Mouse (Mus musculus) midbrain, embryonic 11.5 days (tissue): ENCODE results near the gene Mybph. TPM values are rescaled to one million over a fixed set of nuclear protein-coding genes. Genes with fewer than 3 reads are reported as not detected.

Experiments
- ATAC-seq: fragments of 200-750 bp; cut with Nextera tagmentation; 2 replicates; pipeline ENCODE4 v1.8.0; 2017; ENCODE audit warnings: moderate TSS enrichment, moderate library complexity; ENCODE audit not compliant: low FRiP score
- DNase-seq: peaks from one replicate; pipeline ENCODE4 v3.0.0; 2015; ENCODE audit warnings: low spot score; ENCODE audit errors: missing footprints
- H3K27ac ChIP-seq: fragments of 300-500 bp; sonication (generic); 2 replicates; pipeline ENCODE4 v1.5.1; 2014; ENCODE audit warnings: low read depth, low read length
- H3K27me3 ChIP-seq: fragments of 300-500 bp; sonication (generic); 2 replicates; pipeline ENCODE4 v1.6.1; 2014; ENCODE audit warnings: mild to moderate bottlenecking, low read length, moderate library complexity, mixed read lengths; ENCODE audit not compliant: control insufficient read depth, insufficient read depth
- H3K36me3 ChIP-seq: fragments of 300-500 bp; sonication (generic); 2 replicates; pipeline ENCODE4 v1.6.1; 2014; ENCODE audit warnings: mild to moderate bottlenecking, low read length, moderate library complexity, mixed read lengths; ENCODE audit not compliant: control insufficient read depth, insufficient read depth
- H3K4me1 ChIP-seq: fragments of 300-500 bp; sonication (generic); 2 replicates; pipeline ENCODE4 v1.6.1; 2014; ENCODE audit warnings: low read length; ENCODE audit not compliant: control insufficient read depth, insufficient read depth
- H3K4me2 ChIP-seq: fragments of 300-500 bp; sonication (generic); 2 replicates; pipeline ENCODE4 v1.6.1; 2014; ENCODE audit warnings: mild to moderate bottlenecking, moderate library complexity
- H3K4me3 ChIP-seq: fragments of 300-500 bp; sonication (generic); 2 replicates; pipeline ENCODE4 v1.5.1; 2014; ENCODE audit warnings: low read depth, low read length
- H3K9ac ChIP-seq: fragments of 300-500 bp; sonication (generic); 2 replicates; pipeline ENCODE4 v1.6.1; 2014; ENCODE audit warnings: low read length
- H3K9me3 ChIP-seq: fragments of 300-500 bp; sonication (generic); 2 replicates; pipeline ENCODE4 v1.6.1; 2016; ENCODE audit warnings: low read length; ENCODE audit not compliant: control insufficient read depth
- WGBS: fragments of 180-500 bp; shearing (Covaris S2); extraction: QIAGEN DNeasy Blood & Tissue Kit; methylation state at CpG from one replicate; pipeline ENCODE4 v1.1.7; 2014; 5-methylcytosine and 5-hydroxymethylcytosine counted together
- polyA plus RNA-seq: library from polyadenylated mRNA; unstranded; fragments of >200 nt; fragmentation: Nextera tagmentation; extraction: Ambion mirVana; gene quantifications from 2 replicates; pipeline ENCODE4 v1.2.1, GENCODE M21; 2014

Gene Mybph
- polyA plus RNA-seq, 1 experiment from 2014 or later: 0.12 TPM

- WGBS: 81% methylated on average over 6 of the region's 6 CpGs
- Histone ChIP-seq H3K4me3 (no peak overlapping the region), H3K9me3 (no peaks in the 10 kb centered on the region), H3K9ac (no peak overlapping the region), H3K4me2 (no peak overlapping the region), H3K27ac (no peak overlapping the region), H3K4me1 (no peaks in the 10 kb centered on the region), H3K36me3 (no peaks in the 10 kb centered on the region), H3K27me3 (no peaks in the 10 kb centered on the region)
- DNase-seq: no peak
- ATAC-seq: no peak
These were observed 7.9 kb downstream of the Mybph start for GRCm38 (mm10) chr1:134200998-134201686.

- H3K4me3 ChIP-seq: no peak overlapping the region
- DNase-seq (no peak), ATAC-seq (no peak)
- H3K36me3 ChIP-seq: no peaks in the 10 kb centered on the region
- H3K27ac ChIP-seq: no peak overlapping the region
- H3K9me3 ChIP-seq: no peaks in the 10 kb centered on the region
- no peak overlapping the region for H3K9ac ChIP-seq
- H3K4me2 ChIP-seq: no peak overlapping the region
- 36% methylated on average over 3 of the region's 3 CpGs for WGBS
- H3K27me3 ChIP-seq: no peaks in the 10 kb centered on the region
- no peaks in the 10 kb centered on the region for H3K4me1 ChIP-seq
These were observed 8.6 kb downstream of the Mybph start for GRCm38 (mm10) chr1:134201751-134202420.

GRCm38 (mm10) chr1:134204230-134204629, 11.0 kb downstream of the Mybph start:
- Histone ChIP-seq H3K4me1 (no peaks in the 10 kb centered on the region), H3K36me3 (no peaks in the 10 kb centered on the region), H3K27me3 (no peaks in the 10 kb centered on the region), H3K4me2 (no peak overlapping the region), H3K9me3 (no peaks in the 10 kb centered on the region), H3K4me3 (no peak overlapping the region), H3K27ac (no peak overlapping the region), H3K9ac (no peak overlapping the region)
- WGBS: 88% methylated on average over 13 of the region's 13 CpGs
- no peak for DNase-seq
- ATAC-seq: no peak

- WGBS: 63% methylated on average over 9 of the region's 9 CpGs
These were observed 12.2 kb downstream of the Mybph start for GRCm38 (mm10) chr1:134205296-134206018.

GRCm38 (mm10) chr1:134206085-134206484, 12.8 kb downstream of the Mybph start:
- H3K4me1 ChIP-seq: no peaks in the 10 kb centered on the region
- H3K4me3 ChIP-seq: no peak overlapping the region
- H3K27me3 ChIP-seq: no peaks in the 10 kb centered on the region
- H3K27ac ChIP-seq: no peak overlapping the region
- H3K9me3 ChIP-seq: no peaks in the 10 kb centered on the region
- no peak overlapping the region for H3K9ac ChIP-seq
- ATAC-seq (no peak), DNase-seq (no peak)
- 63% methylated on average over 5 of the region's 5 CpGs for WGBS
- no peak overlapping the region for H3K4me2 ChIP-seq
- no peaks in the 10 kb centered on the region for H3K36me3 ChIP-seq

More at GRCm38 (mm10) chr1:134205296-134206018, 12.2 kb downstream of the Mybph start:
- no peak overlapping the region for H3K9ac ChIP-seq
- H3K4me2 ChIP-seq: no peak overlapping the region
- no peaks in the 10 kb centered on the region for H3K36me3 ChIP-seq
- H3K9me3 ChIP-seq: no peaks in the 10 kb centered on the region
- no peak overlapping the region for H3K4me3 ChIP-seq
- no peaks in the 10 kb centered on the region for H3K4me1 ChIP-seq
- no peak for DNase-seq
- no peak for ATAC-seq
- no peaks in the 10 kb centered on the region for H3K27me3 ChIP-seq
- no peak overlapping the region for H3K27ac ChIP-seq

GRCm38 (mm10) chr1:134210179-134210755, 17.0 kb downstream of the Mybph start:
- H3K9me3 ChIP-seq: no peaks in the 10 kb centered on the region
- DNase-seq (no peak), ATAC-seq (no peak)
- H3K27ac ChIP-seq: no peak overlapping the region
- no peaks in the 10 kb centered on the region for H3K36me3 ChIP-seq
- H3K4me3 ChIP-seq: no peak overlapping the region
- no peak overlapping the region for H3K4me2 ChIP-seq
- WGBS: 57% methylated on average over 6 of the region's 6 CpGs
- no peaks in the 10 kb centered on the region for H3K27me3 ChIP-seq
- no peak overlapping the region for H3K9ac ChIP-seq
- no peaks in the 10 kb centered on the region for H3K4me1 ChIP-seq

- 77% methylated on average over 6 of the region's 6 CpGs for WGBS
- no peaks in the 10 kb centered on the region for H3K36me3 ChIP-seq
- no peak overlapping the region for H3K27ac ChIP-seq
- H3K4me3 ChIP-seq: no peak overlapping the region
- H3K4me1 ChIP-seq: peaks cover 6% of the 10 kb centered on the region
- no peaks in the 10 kb centered on the region for H3K27me3 ChIP-seq
- DNase-seq: no peak
- H3K9ac ChIP-seq: no peak overlapping the region
- no peak overlapping the region for H3K4me2 ChIP-seq
- no peak for ATAC-seq
- H3K9me3 ChIP-seq: no peaks in the 10 kb centered on the region
These were observed 17.8 kb downstream of the Mybph start for GRCm38 (mm10) chr1:134211043-134211442.

GRCm38 (mm10) chr1:134211631-134212030, 18.4 kb downstream of the Mybph start:
- DNase-seq (no peak), ATAC-seq (no peak)
- Histone ChIP-seq H3K4me3 (no peak overlapping the region), H3K9ac (no peak overlapping the region), H3K9me3 (no peaks in the 10 kb centered on the region), H3K4me2 (no peak overlapping the region), H3K27me3 (no peaks in the 10 kb centered on the region), H3K27ac (no peak overlapping the region), H3K4me1 (peaks cover 9% of the 10 kb centered on the region), H3K36me3 (no peaks in the 10 kb centered on the region)
- WGBS: 5% methylated on average over 2 of the region's 2 CpGs

GRCm38 (mm10) chr1:134212351-134212750, 19.1 kb downstream of the Mybph start:
- no peak for DNase-seq
- ATAC-seq: no peak
- Histone ChIP-seq H3K4me3 (no peak overlapping the region), H3K4me1 (peaks cover 9% of the 10 kb centered on the region), H3K36me3 (no peaks in the 10 kb centered on the region), H3K27ac (no peak overlapping the region), H3K4me2 (no peak overlapping the region), H3K9ac (no peak overlapping the region), H3K9me3 (no peaks in the 10 kb centered on the region), H3K27me3 (no peaks in the 10 kb centered on the region)
- 71% methylated on average over 6 of the region's 6 CpGs for WGBS
